Comparison of ENCODE assay signal across 14 mouse cellular contexts in the genomic region with DNA sequence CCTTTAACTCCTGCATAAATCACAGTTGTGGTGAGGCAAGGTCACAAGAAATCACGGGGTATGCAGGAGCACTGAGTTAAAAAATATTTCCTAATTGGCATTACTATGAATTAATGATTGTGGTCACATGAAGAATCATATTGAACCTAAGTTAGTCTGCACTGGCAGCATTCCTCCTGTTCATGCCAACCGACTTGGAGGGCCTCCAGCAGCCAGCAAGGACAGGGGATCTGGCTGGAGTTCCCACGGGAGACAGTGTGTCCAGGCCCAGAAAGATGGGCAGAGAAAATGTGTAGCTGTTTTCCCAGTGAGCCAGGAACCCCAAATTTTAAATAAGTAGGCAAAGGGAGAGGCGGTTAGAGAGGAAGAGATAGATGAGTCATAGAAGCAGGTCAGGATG.
DNase-seq lines count a peak whose midpoint lies in the region; ATAC-seq and TF ChIP-seq lines count a peak whose summit lies in the region.
"Had no signal": no experiment of that assay in that cellular context is flagged by ENCODE, and none has a peak within 500 bp of the region (broad histone marks: within the 10 kb centered on the region; RNA-seq: fewer than 3 reads in every experiment).

No protein-coding gene starts in this region.

- H3K4me1 ChIP-seq in hindbrain, embryonic 13.5 days (replicated peaks) = 0 out of 2 replicates have a peak, but pooled peaks cover 3% of the 10 kb centered on the region
- peaks cover 32% of the 10 kb centered on the region for H3K4me1 ChIP-seq in hindbrain, embryonic 10.5 days (replicated peaks)
- H3K4me1 ChIP-seq in midbrain, embryonic 15.5 days = peaks cover 5% of the 10 kb centered on the region; the same call in 1 of the 2 replicates
- H3K4me1 ChIP-seq in midbrain, postnatal 0 days (ENCODE audit: insufficient read depth, low read length) = no peaks in the 10 kb centered on the region

- H3K27ac ChIP-seq in hindbrain, embryonic 13.5 days = no peak overlapping the region
- H3K27ac ChIP-seq in hindbrain, embryonic 10.5 days = no peak overlapping the region
- H3K27ac ChIP-seq in midbrain, embryonic 15.5 days = peak overlapping the region; percentile 86; the same call in 1 of the 2 replicates
- no peak overlapping the region for H3K27ac ChIP-seq in midbrain, postnatal 0 days (ENCODE audit: low read depth, low read length)
- H3K27ac ChIP-seq: limb, embryonic 13.5 days had no signal

- 0 out of 2 replicates have a peak overlapping the region, but pooled peaks have one; percentile 68 for H3K4me2 ChIP-seq in hindbrain, embryonic 13.5 days
- peak overlapping the region; percentile 75 for H3K4me2 ChIP-seq in midbrain, embryonic 15.5 days
- no peak overlapping the region for H3K4me2 ChIP-seq in midbrain, postnatal 0 days (ENCODE audit: low read depth, low read length, poor library complexity, severe bottlenecking)

- 67% methylated on average over 4 of the region's 4 CpGs for WGBS in hindbrain, embryonic 13.5 days
- 70% methylated on average over 4 of the region's 4 CpGs for WGBS in hindbrain, embryonic 10.5 days
- 67% methylated on average over 4 of the region's 4 CpGs for WGBS in midbrain, embryonic 15.5 days
- WGBS in midbrain, postnatal 0 days = 61% methylated on average over 4 of the region's 4 CpGs

- no peaks in the 10 kb centered on the region for H3K9me3 ChIP-seq in hindbrain, embryonic 13.5 days
- H3K9me3 ChIP-seq in hindbrain, embryonic 10.5 days = no peaks in the 10 kb centered on the region
- no peaks in the 10 kb centered on the region for H3K9me3 ChIP-seq in midbrain, embryonic 15.5 days
- H3K9me3 ChIP-seq in midbrain, postnatal 0 days (ENCODE audit: low read length) = no peaks in the 10 kb centered on the region
- H3K9me3 ChIP-seq: limb, embryonic 13.5 days had no signal

- H3K9ac ChIP-seq in hindbrain, embryonic 13.5 days = no peak overlapping the region
- H3K9ac ChIP-seq in midbrain, embryonic 15.5 days = no peak overlapping the region
- H3K9ac ChIP-seq in midbrain, postnatal 0 days (replicated peaks; ENCODE audit: low read length, poor library complexity, severe bottlenecking) = no peak overlapping the region
- H3K9ac ChIP-seq: limb, embryonic 13.5 days; lung, embryonic 14.5 days had no signal

- H3K36me3 ChIP-seq in hindbrain, embryonic 13.5 days = no peaks in the 10 kb centered on the region
- no peaks in the 10 kb centered on the region for H3K36me3 ChIP-seq in hindbrain, embryonic 10.5 days
- H3K36me3 ChIP-seq in midbrain, embryonic 15.5 days (replicated peaks) = no peaks in the 10 kb centered on the region
- H3K36me3 ChIP-seq in midbrain, postnatal 0 days (ENCODE audit: insufficient read depth, low read length) = no peaks in the 10 kb centered on the region
- H3K36me3 ChIP-seq: limb, embryonic 13.5 days had no signal

- H3K4me3 ChIP-seq in hindbrain, embryonic 13.5 days = no peak overlapping the region
- H3K4me3 ChIP-seq in hindbrain, embryonic 10.5 days = no peak overlapping the region
- no peak overlapping the region for H3K4me3 ChIP-seq in midbrain, embryonic 15.5 days
- H3K4me3 ChIP-seq in midbrain, postnatal 0 days (ENCODE audit: low read depth, low read length) = no peak overlapping the region

- ATAC-seq in hindbrain, embryonic 13.5 days (ENCODE audit: low FRiP score) = no peak
- no peak for ATAC-seq in midbrain, embryonic 15.5 days (replicated peaks)
- ATAC-seq in midbrain, postnatal 0 days (ENCODE audit: low FRiP score) = no peak
- ATAC-seq: forebrain, postnatal 0 days had no signal

- H3K27me3 ChIP-seq in hindbrain, embryonic 13.5 days = peaks cover 61% of the 10 kb centered on the region
- H3K27me3 ChIP-seq in hindbrain, embryonic 10.5 days (ENCODE audit: insufficient read depth, poor library complexity, severe bottlenecking) = peaks cover 96% of the 10 kb centered on the region
- H3K27me3 ChIP-seq in midbrain, embryonic 15.5 days (replicated peaks) = peaks cover 53% of the 10 kb centered on the region
- peaks cover 6% of the 10 kb centered on the region; the same call in 1 of the 2 replicates for H3K27me3 ChIP-seq in midbrain, postnatal 0 days (ENCODE audit: insufficient read depth, low read length)

- TF ChIP-seq CTCF in midbrain, postnatal 0 days (IDR thresholded peaks at IDR 0.05) = no peak

- peak; percentile 45 to 67 for DNase-seq in cerebellum, postnatal 10 days
- DNase-seq in cerebellum, adult 11-12 months = no peak
- no peak for DNase-seq in hindbrain, embryonic 10.5 days (ENCODE audit: low spot score)
- DNase-seq in midbrain, postnatal 0 days (ENCODE audit: low spot score) = no peak
- peak; percentile 37 to 55 for DNase-seq in kidney, postnatal 36 days
- DNase-seq in lung, adult 18-20 months = no peak
- DNase-seq: cerebellum, adult 8-10 months; forebrain, postnatal 0 days; gastrocnemius, postnatal 36 days; lung, embryonic 14.5 days; thymus, adult 18-20 months had no signal

Comparison
In these comparisons a context has a peak if more than half of its experiments do, and no peak if none do; other contexts are left out.
1. DNase-seq: peak in cerebellum, postnatal 10 days (2 of 2) and kidney, postnatal 36 days (2 of 2); none in cerebellum, adult 11-12 months (single experiment), hindbrain, embryonic 10.5 days (single experiment), midbrain, postnatal 0 days (single experiment) and lung, adult 18-20 months (0 of 2).